Mouse (Mus musculus) lung, embryonic 15.5 days (tissue): ENCODE measurements around the gene Anks1b. TPM values are rescaled to one million over a fixed set of nuclear protein-coding genes. Genes with fewer than 3 reads are reported as not detected.
A peak's percentile ranks its signal among the peaks of the same experiment; 100 is the strongest.

Source experiments
- ATAC-seq: fragments of 200-750 bp; cut with Nextera tagmentation; 2 replicates; pipeline ENCODE4 v1.8.0; 2017; ENCODE audit warnings: moderate number of reproducible peaks, borderline replicate concordance; ENCODE audit not compliant: low FRiP score, low TSS enrichment; ENCODE audit errors: extremely low read depth
- H3K27ac ChIP-seq: fragments of 300-500 bp; sonication (generic); 2 replicates; pipeline ENCODE4 v1.5.1; 2015; ENCODE audit warnings: moderate library complexity, mild to moderate bottlenecking, inconsistent platforms
- H3K27me3 ChIP-seq: fragments of 300-500 bp; sonication (generic); 2 replicates; pipeline ENCODE4 v1.6.1; 2015; ENCODE audit warnings: inconsistent platforms
- H3K36me3 ChIP-seq: fragments of 300-500 bp; sonication (generic); 2 replicates; pipeline ENCODE4 v1.6.1; 2015; ENCODE audit warnings: inconsistent platforms
- H3K4me1 ChIP-seq: fragments of 300-500 bp; sonication (generic); 2 replicates; pipeline ENCODE4 v1.6.1; 2015; ENCODE audit warnings: inconsistent platforms
- H3K4me2 ChIP-seq: fragments of 300-500 bp; sonication (generic); 2 replicates; pipeline ENCODE4 v1.6.1; 2015; ENCODE audit warnings: inconsistent platforms, mild to moderate bottlenecking, moderate library complexity
- H3K4me3 ChIP-seq: fragments of 300-500 bp; sonication (generic); 2 replicates; pipeline ENCODE4 v1.5.1; 2015; ENCODE audit warnings: mild to moderate bottlenecking, inconsistent platforms
- H3K9ac ChIP-seq: fragments of 300-500 bp; sonication (generic); 2 replicates; pipeline ENCODE4 v1.6.1; 2015; ENCODE audit warnings: inconsistent platforms
- H3K9me3 ChIP-seq: fragments of 300-500 bp; sonication (generic); 2 replicates; pipeline ENCODE4 v1.6.1; 2016; ENCODE audit warnings: inconsistent platforms
- WGBS: fragments of 180-500 bp; shearing (Covaris S2); methylation state at CpG from one replicate; pipeline ENCODE4 v1.1.7; 2015; 5-methylcytosine and 5-hydroxymethylcytosine counted together
- polyA plus RNA-seq: library from polyadenylated mRNA; unstranded; fragments of >200 nt; fragmentation: Nextera tagmentation; extraction: Ambion mirVana; gene quantifications from 2 replicates; pipeline ENCODE4 v1.2.1, GENCODE M21; 2015

Gene Anks1b
- polyA plus RNA-seq, 1 experiment from 2014 or later: 0.47 TPM

GRCm38 (mm10) chr10:90535370-90535769 lies 662.1 kb downstream of the Anks1b start:
- H3K9me3 ChIP-seq: no peaks in the 10 kb centered on the region
- H3K36me3 ChIP-seq: no peaks in the 10 kb centered on the region
- H3K4me1 ChIP-seq: no peaks in the 10 kb centered on the region
- H3K27me3 ChIP-seq: no peaks in the 10 kb centered on the region
- no peak overlapping the region for H3K4me2 ChIP-seq
- 92% methylated on average over 2 of the region's 2 CpGs for WGBS
- H3K27ac ChIP-seq: no peak overlapping the region
- H3K4me3 ChIP-seq: no peak overlapping the region
- no peak overlapping the region for H3K9ac ChIP-seq
- ATAC-seq: no peak

- WGBS: 48% methylated on average over 3 of the region's 3 CpGs
- no peak overlapping the region for H3K4me2 ChIP-seq
- no peak overlapping the region for H3K27ac ChIP-seq
- H3K36me3 ChIP-seq: no peaks in the 10 kb centered on the region
- H3K27me3 ChIP-seq: no peaks in the 10 kb centered on the region
- no peaks in the 10 kb centered on the region for H3K4me1 ChIP-seq
- H3K4me3 ChIP-seq: no peak overlapping the region
- ATAC-seq: no peak
- no peak overlapping the region for H3K9ac ChIP-seq
- H3K9me3 ChIP-seq: no peaks in the 10 kb centered on the region
Observed at GRCm38 (mm10) chr10:90546635-90547034, 673.3 kb downstream of the Anks1b start.

- Histone ChIP-seq H3K27me3 (no peaks in the 10 kb centered on the region), H3K36me3 (no peaks in the 10 kb centered on the region), H3K4me3 (no peak overlapping the region), H3K27ac (no peak overlapping the region), H3K9me3 (no peaks in the 10 kb centered on the region), H3K4me2 (no peak overlapping the region), H3K4me1 (no peaks in the 10 kb centered on the region), H3K9ac (no peak overlapping the region)
- ATAC-seq: no peak
- WGBS: 71% methylated on average over 7 of the region's 7 CpGs
Observed at GRCm38 (mm10) chr10:90562906-90563305, 689.6 kb downstream of the Anks1b start.

GRCm38 (mm10) chr10:90576191-90577098 lies 703.1 kb downstream of the Anks1b start:
- Histone ChIP-seq H3K9ac (no peak overlapping the region), H3K4me3 (no peak overlapping the region)
- WGBS: 27% methylated on average over 29 of the region's 29 CpGs

GRCm38 (mm10) chr10:90577099-90577461 lies 703.8 kb downstream of the Anks1b start:
- Histone ChIP-seq H3K4me1 (no peaks in the 10 kb centered on the region), H3K27me3 (no peaks in the 10 kb centered on the region), H3K9me3 (no peaks in the 10 kb centered on the region), H3K9ac (no peak overlapping the region), H3K4me3 (no peak overlapping the region), H3K4me2 (no peak overlapping the region), H3K36me3 (no peaks in the 10 kb centered on the region), H3K27ac (no peak overlapping the region)
- no peak for ATAC-seq
- 58% methylated on average over 6 of the region's 6 CpGs for WGBS

More at GRCm38 (mm10) chr10:90576191-90577098, 703.1 kb downstream of the Anks1b start:
- Histone ChIP-seq H3K27me3 (no peaks in the 10 kb centered on the region), H3K27ac (no peak overlapping the region), H3K4me1 (no peaks in the 10 kb centered on the region), H3K9me3 (no peaks in the 10 kb centered on the region), H3K36me3 (no peaks in the 10 kb centered on the region), H3K4me2 (0 out of 2 replicates have a peak overlapping the region, but pooled peaks have one; percentile 10)
- ATAC-seq: no peak

- Histone ChIP-seq H3K9ac (no peak overlapping the region), H3K4me2 (no peak overlapping the region), H3K27me3 (no peaks in the 10 kb centered on the region), H3K4me1 (no peaks in the 10 kb centered on the region), H3K4me3 (no peak overlapping the region), H3K36me3 (no peaks in the 10 kb centered on the region), H3K9me3 (no peaks in the 10 kb centered on the region), H3K27ac (no peak overlapping the region)
- WGBS: 68% methylated on average over 9 of the region's 9 CpGs
- no peak for ATAC-seq
Observed at GRCm38 (mm10) chr10:90577777-90578176, 704.5 kb downstream of the Anks1b start.

- Histone ChIP-seq H3K36me3 (no peaks in the 10 kb centered on the region), H3K4me2 (no peak overlapping the region), H3K9ac (no peak overlapping the region), H3K27ac (no peak overlapping the region), H3K27me3 (no peaks in the 10 kb centered on the region), H3K4me3 (no peak overlapping the region), H3K4me1 (no peaks in the 10 kb centered on the region), H3K9me3 (no peaks in the 10 kb centered on the region)
- 76% methylated on average over 5 of the region's 5 CpGs for WGBS
- ATAC-seq: no peak
Observed at GRCm38 (mm10) chr10:90579970-90580369, 706.7 kb downstream of the Anks1b start.

- H3K4me1 ChIP-seq: no peaks in the 10 kb centered on the region
- no peaks in the 10 kb centered on the region for H3K9me3 ChIP-seq
- no peak overlapping the region for H3K4me3 ChIP-seq
- H3K4me2 ChIP-seq: no peak overlapping the region
- H3K27me3 ChIP-seq: no peaks in the 10 kb centered on the region
- H3K9ac ChIP-seq: no peak overlapping the region
- 42% methylated on average over 4 of the region's 4 CpGs for WGBS
- ATAC-seq: no peak
- no peaks in the 10 kb centered on the region for H3K36me3 ChIP-seq
- H3K27ac ChIP-seq: no peak overlapping the region
Observed at GRCm38 (mm10) chr10:90584052-90584451, 710.7 kb downstream of the Anks1b start.

GRCm38 (mm10) chr10:90596142-90596541 lies 722.8 kb downstream of the Anks1b start:
- no peaks in the 10 kb centered on the region for H3K9me3 ChIP-seq
- H3K4me3 ChIP-seq: no peak overlapping the region
- H3K27ac ChIP-seq: no peak overlapping the region
- 14% methylated on average over 3 of the region's 3 CpGs for whole genome bisulfite sequencing
- ATAC-seq: no peak
- no peak overlapping the region for H3K9ac ChIP-seq
- H3K36me3 ChIP-seq: no peaks in the 10 kb centered on the region
- H3K27me3 ChIP-seq: no peaks in the 10 kb centered on the region
- H3K4me2 ChIP-seq: no peak overlapping the region
- no peaks in the 10 kb centered on the region for H3K4me1 ChIP-seq

GRCm38 (mm10) chr10:90596576-90596975 lies 723.3 kb downstream of the Anks1b start:
- no peak overlapping the region for H3K9ac ChIP-seq
- H3K4me1 ChIP-seq: no peaks in the 10 kb centered on the region
- WGBS: 13% methylated on average over 3 of the region's 3 CpGs
- ATAC-seq: no peak
- H3K4me3 ChIP-seq: no peak overlapping the region
- no peak overlapping the region for H3K4me2 ChIP-seq
- H3K27me3 ChIP-seq: no peaks in the 10 kb centered on the region
- no peak overlapping the region for H3K27ac ChIP-seq
- no peaks in the 10 kb centered on the region for H3K9me3 ChIP-seq
- no peaks in the 10 kb centered on the region for H3K36me3 ChIP-seq

GRCm38 (mm10) chr10:90599149-90599548 lies 725.8 kb downstream of the Anks1b start:
- H3K4me1 ChIP-seq: no peaks in the 10 kb centered on the region
- no peak for ATAC-seq
- H3K36me3 ChIP-seq: no peaks in the 10 kb centered on the region
- H3K4me3 ChIP-seq: no peak overlapping the region
- no peak overlapping the region for H3K4me2 ChIP-seq
- H3K27me3 ChIP-seq: no peaks in the 10 kb centered on the region
- no peaks in the 10 kb centered on the region for H3K9me3 ChIP-seq
- H3K9ac ChIP-seq: no peak overlapping the region
- H3K27ac ChIP-seq: no peak overlapping the region

- Histone ChIP-seq H3K36me3 (no peaks in the 10 kb centered on the region), H3K9ac (no peak overlapping the region), H3K27ac (no peak overlapping the region), H3K4me3 (no peak overlapping the region), H3K27me3 (no peaks in the 10 kb centered on the region), H3K9me3 (no peaks in the 10 kb centered on the region), H3K4me1 (no peaks in the 10 kb centered on the region), H3K4me2 (no peak overlapping the region)
- ATAC-seq: no peak
- WGBS: 88% methylated on average over 14 of the region's 14 CpGs
Observed at GRCm38 (mm10) chr10:90599726-90600531, 726.6 kb downstream of the Anks1b start.
